Mouse (Mus musculus) liver, postnatal 0 days (tissue): ENCODE results near the gene Mob3b. TPM values are rescaled to one million over a fixed set of nuclear protein-coding genes. Genes with fewer than 3 reads are reported as not detected.
A peak's percentile ranks its signal among the peaks of the same experiment; 100 is the strongest.
"Not testable (repeated sequence)": the region's sequence is repeated elsewhere in the genome, so short reads cannot be mapped to it uniquely, and the experiment has no call there.

Experiments used
- ATAC-seq: fragments of 200-750 bp; cut with Nextera tagmentation; 2 replicates; pipeline ENCODE4 v1.8.0; 2017; ENCODE audit warnings: mild to moderate bottlenecking, moderate library complexity
- DNase-seq: peaks from one replicate; pipeline ENCODE4 v3.0.0-alpha.2; 2016
- H3K27ac ChIP-seq: fragments of 300-500 bp; sonication (generic); 2 replicates; pipeline ENCODE4 v1.5.1; 2014; ENCODE audit warnings: antibody characterized with exemption, moderate library complexity, mild to moderate bottlenecking, low read depth
- H3K27me3 ChIP-seq: fragments of 300-500 bp; sonication (generic); 2 replicates; pipeline ENCODE4 v1.6.1; 2014; ENCODE audit warnings: low read length, control low read depth, mixed read lengths; ENCODE audit not compliant: insufficient read depth
- H3K36me3 ChIP-seq: fragments of 300-500 bp; sonication (generic); replicated peaks from 2 replicates; pipeline ENCODE4 v1.6.1; 2014; ENCODE audit warnings: mild to moderate bottlenecking, control low read depth, low read length, moderate library complexity, mixed read lengths; ENCODE audit not compliant: insufficient read depth
- H3K4me1 ChIP-seq: fragments of 300-500 bp; sonication (generic); 2 replicates; pipeline ENCODE4 v1.6.1; 2014; ENCODE audit warnings: antibody characterized with exemption, mild to moderate bottlenecking, control low read depth; ENCODE audit not compliant: insufficient read depth
- H3K4me2 ChIP-seq: fragments of 300-500 bp; sonication (generic); 2 replicates; pipeline ENCODE4 v1.6.1; 2014; ENCODE audit warnings: low read depth, mild to moderate bottlenecking, low read length, moderate library complexity, mixed read lengths
- H3K4me3 ChIP-seq: fragments of 300-500 bp; sonication (generic); 2 replicates; pipeline ENCODE4 v1.5.1; 2014; ENCODE audit warnings: low read depth, low read length
- H3K9ac ChIP-seq: fragments of 300-500 bp; sonication (generic); replicated peaks from 2 replicates; pipeline ENCODE4 v1.6.1; 2014; ENCODE audit warnings: mild to moderate bottlenecking, moderate library complexity
- H3K9me3 ChIP-seq: fragments of 300-500 bp; sonication (generic); 2 replicates; pipeline ENCODE4 v1.6.1; 2016; ENCODE audit warnings: mild to moderate bottlenecking, control low read depth, low read length, mixed read lengths
- CTCF ChIP-seq: sonication (generic); IDR thresholded peaks from 2 replicates; pipeline ENCODE4 v1.5.1; 2016; ENCODE audit warnings: antibody characterized with exemption, low read depth
- EP300 ChIP-seq: IDR thresholded peaks from 2 replicates; pipeline ENCODE4 v1.6.1; 2016; ENCODE audit warnings: antibody characterized with exemption, low read depth, mild to moderate bottlenecking
- WGBS: fragments of 180-500 bp; shearing (Covaris S2); extraction: QIAGEN DNeasy Blood & Tissue Kit; methylation state at CpG from one replicate; pipeline ENCODE4 v1.1.7; 2014; ENCODE audit not compliant: insufficient replicate concordance; 5-methylcytosine and 5-hydroxymethylcytosine counted together
- polyA plus RNA-seq: library from polyadenylated mRNA; unstranded; fragments of >200 nt; fragmentation: Nextera tagmentation; extraction: Ambion mirVana; gene quantifications from 2 replicates; pipeline ENCODE4 v1.2.1, GENCODE M21; 2015

Gene Mob3b
- polyA plus RNA-seq, 1 experiment from 2014 or later: 13.6 TPM

- DNase-seq (no peak), ATAC-seq (no peak)
- no peaks in the 10 kb centered on the region for H3K9me3 ChIP-seq
- H3K36me3 ChIP-seq: no peaks in the 10 kb centered on the region
- H3K9ac ChIP-seq: no peak overlapping the region
- H3K4me2 ChIP-seq: no peak overlapping the region
- H3K4me1 ChIP-seq: no peaks in the 10 kb centered on the region; the same call in 1 of the 2 replicates
- peak overlapping the region; percentile 35 for H3K27ac ChIP-seq
- H3K27me3 ChIP-seq: no peaks in the 10 kb centered on the region
- 58% methylated on average over 6 of the region's 6 CpGs for WGBS
- TF ChIP-seq EP300 (no peak), CTCF (no peak)
- H3K4me3 ChIP-seq: no peak overlapping the region
Measured at GRCm38 (mm10) chr4:34959477-34959876, 197.8 kb downstream of the Mob3b start.

GRCm38 (mm10) chr4:34958155-34959028, 198.9 kb downstream of the Mob3b start:
- Histone ChIP-seq H3K27me3 (no peaks in the 10 kb centered on the region), H3K27ac (no peak overlapping the region), H3K4me2 (no peak overlapping the region), H3K9me3 (no peaks in the 10 kb centered on the region), H3K9ac (no peak overlapping the region), H3K4me1 (no peaks in the 10 kb centered on the region; the same call in 1 of the 2 replicates), H3K36me3 (0 out of 2 replicates have a peak, but pooled peaks cover under 1% of the 10 kb centered on the region), H3K4me3 (no peak overlapping the region)
- WGBS: 42% methylated on average over 12 of the region's 12 CpGs
- DNase-seq: peak; percentile 37
- TF ChIP-seq CTCF (peak; percentile 77), EP300 (no peak)
- ATAC-seq: peak; percentile 69

- ATAC-seq (no peak), DNase-seq (no peak)
- no peaks in the 10 kb centered on the region for H3K27me3 ChIP-seq
- no peak overlapping the region for H3K4me2 ChIP-seq
- WGBS: 85% methylated on average over 10 of the region's 10 CpGs
- H3K4me1 ChIP-seq: no peaks in the 10 kb centered on the region
- no peaks in the 10 kb centered on the region for H3K9me3 ChIP-seq
- no peak overlapping the region for H3K27ac ChIP-seq
- TF ChIP-seq EP300: no peak
- no peak for TF ChIP-seq CTCF
- H3K4me3 ChIP-seq: no peak overlapping the region
- 0 out of 2 replicates have a peak, but pooled peaks cover 2% of the 10 kb centered on the region for H3K36me3 ChIP-seq
- H3K9ac ChIP-seq: no peak overlapping the region
Measured at GRCm38 (mm10) chr4:34953716-34954115, 203.6 kb downstream of the Mob3b start.

- Histone ChIP-seq H3K4me3 (no peak overlapping the region), H3K9me3 (no peaks in the 10 kb centered on the region), H3K9ac (no peak overlapping the region), H3K4me2 (no peak overlapping the region), H3K27me3 (no peaks in the 10 kb centered on the region), H3K4me1 (no peaks in the 10 kb centered on the region), H3K27ac (no peak overlapping the region), H3K36me3 (no peaks in the 10 kb centered on the region)
- no peak for TF ChIP-seq CTCF
- TF ChIP-seq EP300: no peak
- ATAC-seq (no peak), DNase-seq (no peak)
Measured at GRCm38 (mm10) chr4:34947181-34947580, 210.1 kb downstream of the Mob3b start.

GRCm38 (mm10) chr4:34941046-34941445, 216.2 kb downstream of the Mob3b start:
- ATAC-seq (no peak), DNase-seq (no peak)
- no peaks in the 10 kb centered on the region for H3K27me3 ChIP-seq
- H3K9me3 ChIP-seq: no peaks in the 10 kb centered on the region
- no peak overlapping the region for H3K9ac ChIP-seq
- H3K36me3 ChIP-seq: no peaks in the 10 kb centered on the region
- H3K4me1 ChIP-seq: no peaks in the 10 kb centered on the region
- TF ChIP-seq CTCF: no peak
- no peak for TF ChIP-seq EP300
- 90% methylated on average over 25 of the region's 25 CpGs for WGBS
- H3K27ac ChIP-seq: no peak overlapping the region
- H3K4me3 ChIP-seq: no peak overlapping the region
- H3K4me2 ChIP-seq: no peak overlapping the region

- not testable (repeated sequence) for DNase-seq, H3K9me3 ChIP-seq, H3K27me3 ChIP-seq, H3K36me3 ChIP-seq, H3K4me1 ChIP-seq, H3K4me3 ChIP-seq, H3K4me2 ChIP-seq, H3K27ac ChIP-seq, H3K9ac ChIP-seq, ATAC-seq
- WGBS: 81% methylated on average over 7 of the region's 7 CpGs
Measured at GRCm38 (mm10) chr4:34928386-34928785, 228.9 kb downstream of the Mob3b start.
